Mouse (Mus musculus) liver, postnatal 0 days (tissue): Measurements from ENCODE around the gene Ermard. TPM values are rescaled to one million over a fixed set of nuclear protein-coding genes. Genes with fewer than 3 reads are reported as not detected.
A peak's percentile ranks its signal among the peaks of the same experiment; 100 is the strongest.
"Not testable (repeated sequence)": the region's sequence is repeated elsewhere in the genome, so short reads cannot be mapped to it uniquely, and the experiment has no call there.

Experiments used
- ATAC-seq: fragments of 200-750 bp; cut with Nextera tagmentation; 2 replicates; pipeline ENCODE4 v1.8.0; 2017; ENCODE audit warnings: mild to moderate bottlenecking, moderate library complexity
- DNase-seq: peaks from one replicate; pipeline ENCODE4 v3.0.0-alpha.2; 2016
- H3K27ac ChIP-seq: fragments of 300-500 bp; sonication (generic); 2 replicates; pipeline ENCODE4 v1.5.1; 2014; ENCODE audit warnings: antibody characterized with exemption, moderate library complexity, mild to moderate bottlenecking, low read depth
- H3K27me3 ChIP-seq: fragments of 300-500 bp; sonication (generic); 2 replicates; pipeline ENCODE4 v1.6.1; 2014; ENCODE audit warnings: low read length, control low read depth, mixed read lengths; ENCODE audit not compliant: insufficient read depth
- H3K36me3 ChIP-seq: fragments of 300-500 bp; sonication (generic); replicated peaks from 2 replicates; pipeline ENCODE4 v1.6.1; 2014; ENCODE audit warnings: mild to moderate bottlenecking, control low read depth, low read length, moderate library complexity, mixed read lengths; ENCODE audit not compliant: insufficient read depth
- H3K4me1 ChIP-seq: fragments of 300-500 bp; sonication (generic); 2 replicates; pipeline ENCODE4 v1.6.1; 2014; ENCODE audit warnings: antibody characterized with exemption, mild to moderate bottlenecking, control low read depth; ENCODE audit not compliant: insufficient read depth
- H3K4me2 ChIP-seq: fragments of 300-500 bp; sonication (generic); 2 replicates; pipeline ENCODE4 v1.6.1; 2014; ENCODE audit warnings: low read depth, mild to moderate bottlenecking, low read length, moderate library complexity, mixed read lengths
- H3K4me3 ChIP-seq: fragments of 300-500 bp; sonication (generic); 2 replicates; pipeline ENCODE4 v1.5.1; 2014; ENCODE audit warnings: low read depth, low read length
- H3K9ac ChIP-seq: fragments of 300-500 bp; sonication (generic); replicated peaks from 2 replicates; pipeline ENCODE4 v1.6.1; 2014; ENCODE audit warnings: mild to moderate bottlenecking, moderate library complexity
- H3K9me3 ChIP-seq: fragments of 300-500 bp; sonication (generic); 2 replicates; pipeline ENCODE4 v1.6.1; 2016; ENCODE audit warnings: mild to moderate bottlenecking, control low read depth, low read length, mixed read lengths
- WGBS: fragments of 180-500 bp; shearing (Covaris S2); extraction: QIAGEN DNeasy Blood & Tissue Kit; methylation state at CpG from one replicate; pipeline ENCODE4 v1.1.7; 2014; ENCODE audit not compliant: insufficient replicate concordance; 5-methylcytosine and 5-hydroxymethylcytosine counted together
- polyA plus RNA-seq: library from polyadenylated mRNA; unstranded; fragments of >200 nt; fragmentation: Nextera tagmentation; extraction: Ambion mirVana; gene quantifications from 2 replicates; pipeline ENCODE4 v1.2.1, GENCODE M21; 2015

The Ermard gene
- polyA plus RNA-seq = 24.2 and 27.2 TPM in 2 replicates

- DNase-seq, H3K4me2 ChIP-seq, H3K4me3 ChIP-seq, H3K9ac ChIP-seq, H3K36me3 ChIP-seq, H3K4me1 ChIP-seq, H3K9me3 ChIP-seq, H3K27me3 ChIP-seq, H3K27ac ChIP-seq: not testable (repeated sequence)
- WGBS = 0% methylated on average over 8 of the region's 56 CpGs
- ATAC-seq = peak; percentile 97
Observed at GRCm38 (mm10) chr17:15041175-15041729, at the start of gene Ermard, which contains the start of the genes Tcte3 and Gm3448. TSS of gene Ermard (plus strand) at chr17:15041208. TSS of gene Tcte3 (minus strand) at chr17:15041488. TSS of gene Gm3448 (minus strand) at chr17:15041537.

- H3K4me2 ChIP-seq, H3K27me3 ChIP-seq, H3K36me3 ChIP-seq, DNase-seq, H3K9me3 ChIP-seq, H3K4me3 ChIP-seq, H3K9ac ChIP-seq, H3K27ac ChIP-seq, H3K4me1 ChIP-seq: not testable (repeated sequence)
- peak; percentile 80 for ATAC-seq
- no CpG with 5 or more reads among the region's 98 CpGs for WGBS
Observed at GRCm38 (mm10) chr17:14992522-14993138, 48.4 kb upstream of the Ermard start.

GRCm38 (mm10) chr17:14993139-14993832, 47.7 kb upstream of the Ermard start:
- DNase-seq, H3K9me3 ChIP-seq, H3K36me3 ChIP-seq, H3K27ac ChIP-seq, H3K4me2 ChIP-seq, H3K27me3 ChIP-seq, H3K4me1 ChIP-seq, H3K4me3 ChIP-seq, H3K9ac ChIP-seq: not testable (repeated sequence)
- no CpG with 5 or more reads among the region's 47 CpGs for WGBS
- ATAC-seq = peak; percentile 53

- not testable (repeated sequence) for H3K4me3 ChIP-seq, H3K36me3 ChIP-seq, H3K27me3 ChIP-seq, H3K4me2 ChIP-seq, ATAC-seq, H3K4me1 ChIP-seq, H3K9me3 ChIP-seq, H3K27ac ChIP-seq, H3K9ac ChIP-seq, DNase-seq
- no CpG with 5 or more reads among the region's 5 CpGs for WGBS
Observed at GRCm38 (mm10) chr17:14994140-14994539, 46.9 kb upstream of the Ermard start.

DNA sequence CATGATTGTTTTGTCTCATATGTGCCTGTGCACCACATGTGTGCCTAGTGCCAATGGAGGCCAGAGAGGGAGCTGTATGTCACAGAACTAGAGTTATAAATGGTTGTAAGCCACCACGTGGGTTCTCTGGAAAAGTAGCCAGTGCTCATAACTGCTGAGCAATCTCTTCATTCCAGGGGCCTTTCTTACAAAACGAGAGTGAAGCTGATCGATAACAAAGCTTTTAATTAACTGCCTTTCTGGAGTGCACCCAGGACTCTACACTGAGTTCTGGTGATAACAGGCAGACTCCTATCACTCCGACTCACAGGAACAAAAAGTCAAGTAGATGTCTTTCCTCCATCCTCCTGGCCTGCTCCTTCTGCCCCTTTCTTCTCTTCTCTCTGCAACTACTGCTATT, 41.0 kb upstream of the Ermard start:
- H3K4me2 ChIP-seq, H3K36me3 ChIP-seq, H3K27me3 ChIP-seq, H3K4me1 ChIP-seq, H3K27ac ChIP-seq, DNase-seq, H3K9ac ChIP-seq, H3K9me3 ChIP-seq, H3K4me3 ChIP-seq: not testable (repeated sequence)
- peak; percentile 77 for ATAC-seq
- no CpG with 5 or more reads among the region's 4 CpGs for WGBS

DNA sequence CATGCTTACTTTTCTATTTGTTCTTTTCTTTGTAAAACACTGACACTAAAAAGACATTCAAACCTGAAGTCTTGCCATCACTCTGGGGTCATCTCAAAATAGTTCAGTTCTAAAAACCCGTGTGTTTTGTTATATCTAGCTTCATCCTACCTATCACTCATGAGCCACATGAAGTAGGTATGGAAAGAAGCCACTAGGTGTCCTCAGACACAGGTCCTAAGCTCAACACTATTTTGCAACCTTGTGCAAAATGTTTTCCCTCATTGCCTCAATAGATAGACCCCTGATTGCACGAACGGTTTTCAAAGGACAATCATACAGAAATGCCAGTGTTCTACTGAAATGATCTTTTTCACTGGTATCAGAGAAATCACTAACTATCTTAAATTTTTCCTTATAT, 31.9 kb upstream of the Ermard start:
- H3K9me3 ChIP-seq, H3K4me2 ChIP-seq, H3K27me3 ChIP-seq, H3K36me3 ChIP-seq, H3K27ac ChIP-seq, H3K4me3 ChIP-seq, DNase-seq, H3K9ac ChIP-seq, H3K4me1 ChIP-seq: not testable (repeated sequence)
- WGBS = no CpG with 5 or more reads among the region's 3 CpGs
- peak; percentile 50 for ATAC-seq

GRCm38 (mm10) chr17:15009706-15010413, 31.1 kb upstream of the Ermard start, which contains the start of gene Gm3435:
TSS of gene Gm3435 (plus strand) at chr17:15010176.
- H3K27me3 ChIP-seq, H3K36me3 ChIP-seq, H3K27ac ChIP-seq, DNase-seq, H3K4me1 ChIP-seq, H3K4me2 ChIP-seq, H3K9ac ChIP-seq, H3K9me3 ChIP-seq, H3K4me3 ChIP-seq: not testable (repeated sequence)
- no CpG with 5 or more reads among the region's 60 CpGs for WGBS
- ATAC-seq = peak; percentile 97

- H3K27me3 ChIP-seq, H3K9me3 ChIP-seq, H3K9ac ChIP-seq, ATAC-seq, H3K4me3 ChIP-seq, H3K4me1 ChIP-seq, H3K4me2 ChIP-seq, H3K36me3 ChIP-seq: not testable (repeated sequence)
- H3K27ac ChIP-seq = peak overlapping the region; percentile 45; the same call in 1 of the 2 replicates
- whole genome bisulfite sequencing = 83% methylated on average over 3 of the region's 3 CpGs
- DNase-seq = peak; percentile 16
Observed at GRCm38 (mm10) chr17:15021503-15022220, 19.3 kb upstream of the Ermard start.

- not testable (repeated sequence) for H3K9me3 ChIP-seq, H3K4me2 ChIP-seq, H3K4me1 ChIP-seq, H3K9ac ChIP-seq, DNase-seq, H3K36me3 ChIP-seq, H3K27ac ChIP-seq, H3K27me3 ChIP-seq, H3K4me3 ChIP-seq
- peak; percentile 79 for ATAC-seq
- no CpG with 5 or more reads among the region's 97 CpGs for WGBS
Observed at GRCm38 (mm10) chr17:15023878-15024492, 17.0 kb upstream of the Ermard start.
